Mouse (Mus musculus) layer of hippocampus, adult 11-12 months (tissue): ENCODE data around the gene Btg4.

Experiments
- DNase-seq: peaks from one replicate; pipeline ENCODE4 v3.0.0; 2022; ENCODE audit warnings: low spot score

The Btg4 gene

GRCm38 (mm10) chr9:51167954-51168353 lies 107.3 kb downstream of the Btg4 start:
- DNase-seq, result no peak

GRCm38 (mm10) chr9:51168698-51169097 lies 108.0 kb downstream of the Btg4 start:
- no peak for DNase-seq

- no peak for DNase-seq
Observed at GRCm38 (mm10) chr9:51169133-51169532, 108.4 kb downstream of the Btg4 start.
